Mouse (Mus musculus): ENCODE data around the gene Arpin.

DNA sequence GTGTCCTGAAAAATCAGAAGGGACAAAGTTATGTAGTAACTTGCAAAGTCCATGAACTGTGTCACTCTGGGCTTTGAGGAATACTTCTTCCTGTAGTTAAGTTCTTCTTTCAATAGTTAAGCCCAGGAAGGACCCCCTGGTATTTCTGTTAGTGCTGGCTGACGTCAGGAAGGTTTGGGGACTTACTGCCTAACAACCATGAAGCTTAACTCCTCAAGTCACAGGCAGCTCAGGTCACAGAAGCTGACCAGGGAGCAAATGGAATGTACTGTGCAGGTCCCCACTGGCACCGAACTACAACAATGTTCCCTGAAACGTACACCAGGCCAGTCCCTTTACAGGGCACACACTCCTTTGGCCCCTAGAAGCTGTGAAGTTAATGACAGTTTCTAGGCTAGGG, 39.9 kb downstream of the Arpin start:
- no peak for TF ChIP-seq CTCF (IDR thresholded peaks at IDR 0.05; ENCODE audit: insufficient read depth, low read depth, low read length)
- no peak for TF ChIP-seq POLR2A (IDR thresholded peaks at IDR 0.05; ENCODE audit: insufficient read depth, low read depth, low read length)
